33 mouse cellular contexts compared by ENCODE assay signal in the genomic region with DNA sequence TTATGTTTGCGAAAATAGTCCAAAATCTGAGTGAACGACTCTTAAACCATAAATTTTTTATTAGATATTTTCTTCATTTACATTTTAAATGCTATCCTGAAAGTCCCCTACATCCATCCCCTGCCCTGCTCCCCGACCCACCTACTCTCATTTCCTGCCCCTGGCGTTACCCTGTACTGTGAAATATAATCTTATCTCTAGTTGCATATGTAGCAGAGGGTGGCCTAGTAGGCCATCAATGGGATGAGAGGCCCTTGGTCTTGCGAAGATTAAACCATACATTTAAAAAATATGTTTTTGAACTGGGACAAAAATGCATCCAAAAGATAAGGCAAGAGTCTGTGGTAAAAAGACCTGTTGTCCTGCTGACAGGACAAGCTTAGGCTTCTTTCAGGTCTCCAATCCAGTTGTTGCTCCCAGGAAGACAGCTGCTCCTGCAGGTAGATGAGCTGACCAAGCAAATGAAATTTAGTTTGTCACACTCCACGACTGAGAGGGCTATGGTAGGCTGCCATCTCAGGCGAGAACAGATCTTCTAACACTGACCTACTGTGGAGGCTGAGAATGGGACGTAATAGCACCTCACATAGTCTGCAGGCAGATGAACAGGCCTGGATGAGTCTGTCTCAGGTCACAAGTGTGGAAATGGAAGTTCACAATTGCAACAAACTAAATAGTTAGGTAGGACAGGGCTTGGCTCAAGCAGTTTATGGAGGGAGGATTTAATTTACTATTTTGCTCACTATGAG. TPM values are rescaled to one million over a fixed set of nuclear protein-coding genes. Genes with fewer than 3 reads are reported as not detected.
"Had no signal": no experiment of that assay in that cellular context is flagged by ENCODE, and none has a peak within 500 bp of the region (broad histone marks: within the 10 kb centered on the region; RNA-seq: fewer than 3 reads in every experiment).

No protein-coding gene starts in this region.

RNA-seq across cellular contexts. Expression of a gene that starts 10.8 kb away (rescaled TPM):
- total RNA-seq: gastrocnemius, adult 2 months; gastrocnemius, postnatal 10 days; gastrocnemius, postnatal 25 days; gastrocnemius, postnatal 4 days; granulocyte monocyte progenitor cell, adult 5-6 weeks; heart, adult 18-20 months; heart, adult 8-10 months; heart, postnatal 10 days; heart, postnatal 25 days; heart, postnatal 4 days; layer of hippocampus, adult 2 months; layer of hippocampus, postnatal 10 days; layer of hippocampus, postnatal 25 days; left cerebral cortex, adult 2 months; left cerebral cortex, postnatal 14 days; left cerebral cortex, postnatal 36 days had no signal
- polyA plus RNA-seq: frontal cortex, adult 2 months; heart, embryonic 10.5 days; heart, embryonic 12.5 days; heart, embryonic 14.5 days; heart, embryonic 16.5 days; hindbrain, embryonic 10.5 days; hindbrain, embryonic 12.5 days; hindbrain, embryonic 14.5 days; hindbrain, embryonic 16.5 days; inflammation-experienced regulatory T-cells, adult 6 months; intestine, embryonic 15.5 days; intestine, postnatal 0 days; kidney, embryonic 14.5 days; kidney, embryonic 16.5 days; limb, embryonic 10.5 days; limb, embryonic 12.5 days; limb, embryonic 14.5 days had no signal
